Mouse (Mus musculus): ENCODE measurements around the gene Eln. TPM values are rescaled to one million over a fixed set of nuclear protein-coding genes. Genes with fewer than 3 reads are reported as not detected.

Gene Eln
- polyA plus RNA-seq, 1 experiment from 2014 or later, result 4.4 TPM

DNA sequence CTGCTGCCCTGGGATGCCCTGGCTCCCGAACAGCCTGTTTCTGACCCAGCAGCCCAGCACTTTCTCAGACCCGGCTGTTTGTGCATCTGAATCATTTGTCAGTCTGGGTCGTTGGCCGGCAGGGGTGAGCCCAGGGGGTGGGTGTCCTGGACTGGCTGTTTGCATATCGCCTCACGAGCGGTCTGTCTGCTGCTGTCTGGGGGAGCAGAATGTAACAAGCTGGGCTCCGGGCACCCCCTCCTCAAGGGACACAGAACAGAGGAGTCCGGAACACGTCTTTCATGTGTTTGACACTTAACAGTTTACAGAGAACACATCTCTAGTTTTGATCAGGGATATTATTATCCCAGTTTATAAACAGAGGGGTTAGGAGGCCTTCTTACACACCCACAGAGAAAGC lies 7.0 kb upstream of the Eln start:
- ATAC-seq (replicated peaks; ENCODE audit: insufficient number of reproducible peaks, low FRiP score, low TSS enrichment, low read depth) (no peak), DNase-seq (ENCODE audit: low spot score) (no peak)
- no peak overlapping the region for H3K27ac ChIP-seq (replicated peaks; ENCODE audit: low read depth, low read length)
- H3K36me3 ChIP-seq (replicated peaks; ENCODE audit: control insufficient read depth, insufficient read depth, low read depth, low read length), result no peaks in the 10 kb centered on the region
- no peak overlapping the region for H3K4me3 ChIP-seq (ENCODE audit: low read depth, low read length)
- no peaks in the 10 kb centered on the region for H3K9me3 ChIP-seq (replicated peaks; ENCODE audit: control insufficient read depth, low read length)
- no peak overlapping the region for H3K4me2 ChIP-seq (ENCODE audit: low read depth, low read length)
- H3K27me3 ChIP-seq (ENCODE audit: control insufficient read depth, insufficient read depth, low read length), result no peaks in the 10 kb centered on the region
- 49% methylated on average over 10 of the region's 10 CpGs for WGBS
- no peaks in the 10 kb centered on the region for H3K4me1 ChIP-seq (ENCODE audit: control insufficient read depth, insufficient read depth, low read length)
- no peak overlapping the region for H3K9ac ChIP-seq (replicated peaks; ENCODE audit: low read length)

GRCm38 (mm10) chr5:134750469-134750868 lies 3.3 kb upstream of the Eln start:
- Histone ChIP-seq H3K4me2 (ENCODE audit: low read depth, low read length) (no peak overlapping the region), H3K27me3 (ENCODE audit: control insufficient read depth, insufficient read depth, low read length) (no peaks in the 10 kb centered on the region), H3K4me1 (ENCODE audit: control insufficient read depth, insufficient read depth, low read length) (no peaks in the 10 kb centered on the region; the same call in none of the 2 replicates), H3K4me3 (ENCODE audit: low read depth, low read length) (no peak overlapping the region), H3K27ac (replicated peaks; ENCODE audit: low read depth, low read length) (no peak overlapping the region), H3K36me3 (replicated peaks; ENCODE audit: control insufficient read depth, insufficient read depth, low read depth, low read length) (no peaks in the 10 kb centered on the region), H3K9ac (replicated peaks; ENCODE audit: low read length) (no peak overlapping the region), H3K9me3 (replicated peaks; ENCODE audit: control insufficient read depth, low read length) (no peaks in the 10 kb centered on the region)
- 77% methylated on average over 7 of the region's 7 CpGs for WGBS
- no peak for ATAC-seq (replicated peaks; ENCODE audit: insufficient number of reproducible peaks, low FRiP score, low TSS enrichment, low read depth)
- no peak for DNase-seq (ENCODE audit: low spot score)

GRCm38 (mm10) chr5:134747947-134748618 lies 960 bp upstream of the Eln start:
- DNase-seq (ENCODE audit: low spot score) (peak; percentile 80), ATAC-seq (replicated peaks; ENCODE audit: insufficient number of reproducible peaks, low FRiP score, low TSS enrichment, low read depth) (peak; percentile 20; the same call in 1 of the 2 replicates)
- WGBS, result 51% methylated on average over 6 of the region's 6 CpGs
- Histone ChIP-seq H3K27ac (replicated peaks; ENCODE audit: low read depth, low read length) (peak overlapping the region; percentile 13; the same call in 1 of the 2 replicates), H3K4me2 (ENCODE audit: low read depth, low read length) (peak overlapping the region; percentile 77; the same call in 1 of the 2 replicates), H3K9me3 (replicated peaks; ENCODE audit: control insufficient read depth, low read length) (no peaks in the 10 kb centered on the region), H3K4me3 (ENCODE audit: low read depth, low read length) (no peak overlapping the region), H3K9ac (replicated peaks; ENCODE audit: low read length) (no peak overlapping the region; the same call in 1 of the 2 replicates), H3K36me3 (replicated peaks; ENCODE audit: control insufficient read depth, insufficient read depth, low read depth, low read length) (no peaks in the 10 kb centered on the region), H3K27me3 (ENCODE audit: control insufficient read depth, insufficient read depth, low read length) (no peaks in the 10 kb centered on the region), H3K4me1 (ENCODE audit: control insufficient read depth, insufficient read depth, low read length) (no peaks in the 10 kb centered on the region; the same call in none of the 2 replicates)

DNA sequence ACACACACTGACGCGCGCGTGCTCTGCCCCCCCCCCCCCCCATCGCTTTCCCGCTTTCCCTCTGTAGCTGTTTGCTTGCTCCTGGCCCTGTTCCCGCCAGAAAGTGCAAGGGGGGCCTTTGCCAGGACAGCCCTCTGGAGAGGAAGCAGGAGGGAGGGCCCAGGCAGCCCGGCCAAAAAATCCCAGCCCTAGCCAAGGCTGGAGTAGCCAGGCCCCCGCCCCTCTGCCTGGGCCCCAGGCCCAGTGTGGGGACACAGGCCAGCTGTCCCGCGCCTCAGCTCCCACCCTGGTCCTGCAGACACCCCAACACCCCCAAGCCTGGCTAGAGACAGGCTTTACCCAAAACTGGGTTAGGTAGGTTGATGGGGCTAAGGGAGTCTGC lies 380 bp upstream of the Eln start:
- H3K27me3 ChIP-seq (ENCODE audit: control insufficient read depth, insufficient read depth, low read length), result no peaks in the 10 kb centered on the region
- no peak for DNase-seq (ENCODE audit: low spot score)
- 5% methylated on average over 7 of the region's 11 CpGs for WGBS

GRCm38 (mm10) chr5:134746201-134746600 lies 922 bp downstream of the Eln start:
- no peak overlapping the region for H3K4me3 ChIP-seq (ENCODE audit: low read depth, low read length)
- no peak overlapping the region for H3K9ac ChIP-seq (replicated peaks; ENCODE audit: low read length)
- no peak for DNase-seq (ENCODE audit: low spot score)
- H3K4me2 ChIP-seq (ENCODE audit: low read depth, low read length), result no peak overlapping the region
- no peaks in the 10 kb centered on the region for H3K9me3 ChIP-seq (replicated peaks; ENCODE audit: control insufficient read depth, low read length)
- WGBS, result 83% methylated on average over 10 of the region's 10 CpGs
- H3K27ac ChIP-seq (replicated peaks; ENCODE audit: low read depth, low read length), result no peak overlapping the region
- H3K27me3 ChIP-seq (ENCODE audit: control insufficient read depth, insufficient read depth, low read length), result no peaks in the 10 kb centered on the region
- no peaks in the 10 kb centered on the region; the same call in none of the 2 replicates for H3K4me1 ChIP-seq (ENCODE audit: control insufficient read depth, insufficient read depth, low read length)
- no peak for ATAC-seq (replicated peaks; ENCODE audit: insufficient number of reproducible peaks, low FRiP score, low TSS enrichment, low read depth)
- no peaks in the 10 kb centered on the region for H3K36me3 ChIP-seq (replicated peaks; ENCODE audit: control insufficient read depth, insufficient read depth, low read depth, low read length)

More for the DNA sequence above, 380 bp upstream of the Eln start:
- no peaks in the 10 kb centered on the region for H3K9me3 ChIP-seq (replicated peaks; ENCODE audit: control insufficient read depth, low read length)
- H3K36me3 ChIP-seq (replicated peaks; ENCODE audit: control insufficient read depth, insufficient read depth, low read depth, low read length), result no peaks in the 10 kb centered on the region
- peak overlapping the region; percentile 77 for H3K4me2 ChIP-seq (ENCODE audit: low read depth, low read length)
- peak overlapping the region; percentile 48 for H3K9ac ChIP-seq (replicated peaks; ENCODE audit: low read length)
- H3K4me3 ChIP-seq (ENCODE audit: low read depth, low read length), result peak overlapping the region; percentile 33
- peak; percentile 60; the same call in 1 of the 2 replicates for ATAC-seq (replicated peaks; ENCODE audit: insufficient number of reproducible peaks, low FRiP score, low TSS enrichment, low read depth)
- H3K4me1 ChIP-seq (ENCODE audit: control insufficient read depth, insufficient read depth, low read length), result no peaks in the 10 kb centered on the region; the same call in none of the 2 replicates
- H3K27ac ChIP-seq (replicated peaks; ENCODE audit: low read depth, low read length), result peak overlapping the region; percentile 13; the same call in 1 of the 2 replicates

DNA sequence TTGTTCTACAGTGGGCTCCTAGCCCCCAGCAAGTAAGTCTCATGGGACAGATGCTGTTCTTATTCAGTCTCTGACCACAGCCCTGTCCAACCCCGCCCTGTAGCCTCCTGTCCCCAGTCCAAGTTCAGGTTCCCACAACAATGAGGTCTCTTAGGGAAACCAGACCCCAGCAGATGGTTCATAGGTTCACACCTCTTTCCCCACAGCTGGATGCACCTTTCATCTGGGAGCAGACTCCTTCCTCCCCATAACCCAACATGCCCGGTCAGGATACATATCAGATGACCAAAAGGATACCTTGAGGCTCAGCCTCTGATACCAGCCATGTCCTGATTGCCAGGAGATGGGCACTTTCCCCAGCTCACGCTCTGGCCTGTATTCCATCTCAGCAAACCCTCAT lies 1.3 kb downstream of the Eln start:
- no peaks in the 10 kb centered on the region for H3K9me3 ChIP-seq (replicated peaks; ENCODE audit: control insufficient read depth, low read length)
- no peaks in the 10 kb centered on the region for H3K27me3 ChIP-seq (ENCODE audit: control insufficient read depth, insufficient read depth, low read length)
- DNase-seq (ENCODE audit: low spot score), result no peak
- no peak overlapping the region for H3K27ac ChIP-seq (replicated peaks; ENCODE audit: low read depth, low read length)
- peaks cover 2% of the 10 kb centered on the region for H3K4me1 ChIP-seq (ENCODE audit: control insufficient read depth, insufficient read depth, low read length)
- no peak overlapping the region for H3K9ac ChIP-seq (replicated peaks; ENCODE audit: low read length)
- no peak overlapping the region for H3K4me2 ChIP-seq (ENCODE audit: low read depth, low read length)
- no peak overlapping the region for H3K4me3 ChIP-seq (ENCODE audit: low read depth, low read length)
- 84% methylated on average over 3 of the region's 3 CpGs for WGBS
- no peaks in the 10 kb centered on the region for H3K36me3 ChIP-seq (replicated peaks; ENCODE audit: control insufficient read depth, insufficient read depth, low read depth, low read length)
- no peak for ATAC-seq (replicated peaks; ENCODE audit: insufficient number of reproducible peaks, low FRiP score, low TSS enrichment, low read depth)

GRCm38 (mm10) chr5:134745000-134745399 lies 2.1 kb downstream of the Eln start:
- no peak for ATAC-seq (replicated peaks; ENCODE audit: insufficient number of reproducible peaks, low FRiP score, low TSS enrichment, low read depth)

DNA sequence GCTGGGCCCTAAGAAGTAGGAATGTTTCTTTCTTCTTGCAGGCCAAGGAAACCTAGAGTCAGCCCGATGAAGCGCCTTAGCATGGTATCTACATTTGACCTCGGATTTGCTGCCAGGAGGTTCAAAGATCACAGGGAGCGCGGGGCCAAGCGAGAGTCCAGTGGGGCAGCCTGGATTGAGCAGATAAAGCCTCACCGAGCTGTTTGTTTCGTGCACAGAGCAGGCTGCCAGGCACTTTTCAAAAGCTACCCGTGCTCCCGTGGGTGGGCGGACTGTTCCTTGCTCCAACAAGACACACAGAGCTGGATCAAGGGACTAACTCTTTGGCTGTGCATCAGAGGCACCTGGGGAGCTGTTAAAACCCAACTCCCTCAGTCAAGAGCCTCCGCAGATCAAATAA lies 3.1 kb downstream of the Eln start:
- Histone ChIP-seq H3K4me1 (ENCODE audit: control insufficient read depth, insufficient read depth, low read length) (peaks cover 2% of the 10 kb centered on the region), H3K27me3 (ENCODE audit: control insufficient read depth, insufficient read depth, low read length) (no peaks in the 10 kb centered on the region), H3K4me3 (ENCODE audit: low read depth, low read length) (no peak overlapping the region), H3K9ac (replicated peaks; ENCODE audit: low read length) (no peak overlapping the region), H3K36me3 (replicated peaks; ENCODE audit: control insufficient read depth, insufficient read depth, low read depth, low read length) (no peaks in the 10 kb centered on the region), H3K27ac (replicated peaks; ENCODE audit: low read depth, low read length) (no peak overlapping the region), H3K4me2 (ENCODE audit: low read depth, low read length) (no peak overlapping the region), H3K9me3 (replicated peaks; ENCODE audit: control insufficient read depth, low read length) (no peaks in the 10 kb centered on the region)
- no peak for ATAC-seq (replicated peaks; ENCODE audit: insufficient number of reproducible peaks, low FRiP score, low TSS enrichment, low read depth)
- no peak for DNase-seq (ENCODE audit: low spot score)
- 63% methylated on average over 12 of the region's 12 CpGs for WGBS

More at GRCm38 (mm10) chr5:134745000-134745399, 2.1 kb downstream of the Eln start:
- peaks cover 2% of the 10 kb centered on the region for H3K4me1 ChIP-seq (ENCODE audit: control insufficient read depth, insufficient read depth, low read length)
- no peaks in the 10 kb centered on the region for H3K27me3 ChIP-seq (ENCODE audit: control insufficient read depth, insufficient read depth, low read length)
- H3K27ac ChIP-seq (replicated peaks; ENCODE audit: low read depth, low read length), result no peak overlapping the region
- no peaks in the 10 kb centered on the region for H3K36me3 ChIP-seq (replicated peaks; ENCODE audit: control insufficient read depth, insufficient read depth, low read depth, low read length)
- no peak overlapping the region for H3K4me2 ChIP-seq (ENCODE audit: low read depth, low read length)
- WGBS, result 89% methylated on average over 3 of the region's 3 CpGs
- H3K9ac ChIP-seq (replicated peaks; ENCODE audit: low read length), result no peak overlapping the region
- no peak for DNase-seq (ENCODE audit: low spot score)
- no peak overlapping the region for H3K4me3 ChIP-seq (ENCODE audit: low read depth, low read length)
- H3K9me3 ChIP-seq (replicated peaks; ENCODE audit: control insufficient read depth, low read length), result no peaks in the 10 kb centered on the region
